Mouse (Mus musculus): ENCODE data around the gene B3galt1. TPM values are rescaled to one million over a fixed set of nuclear protein-coding genes. Genes with fewer than 3 reads are reported as not detected.

Gene B3galt1
- total RNA-seq, 1 experiment from 2014 or later, result 2.7 TPM

DNA sequence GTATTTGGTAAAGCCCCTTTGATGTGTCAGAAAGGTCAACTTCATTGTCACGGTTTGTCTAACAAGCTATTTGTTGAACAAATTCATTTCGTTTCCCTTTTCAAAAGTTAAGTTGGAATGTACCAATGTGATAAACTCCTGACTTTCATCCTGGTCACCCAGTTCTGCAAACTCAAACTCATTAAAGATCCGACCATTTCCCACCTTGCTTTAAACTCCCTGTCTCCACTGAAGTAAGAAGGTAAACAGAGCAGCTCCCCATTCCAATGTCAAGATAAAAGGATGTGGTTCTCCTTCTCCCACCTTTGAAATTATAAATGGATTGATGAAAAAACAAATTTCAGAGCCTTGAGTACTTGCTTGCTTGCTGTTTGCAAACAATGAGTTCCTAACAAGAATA, 487.6 kb downstream of the B3galt1 start:
- DNase-seq, result no peak

DNA sequence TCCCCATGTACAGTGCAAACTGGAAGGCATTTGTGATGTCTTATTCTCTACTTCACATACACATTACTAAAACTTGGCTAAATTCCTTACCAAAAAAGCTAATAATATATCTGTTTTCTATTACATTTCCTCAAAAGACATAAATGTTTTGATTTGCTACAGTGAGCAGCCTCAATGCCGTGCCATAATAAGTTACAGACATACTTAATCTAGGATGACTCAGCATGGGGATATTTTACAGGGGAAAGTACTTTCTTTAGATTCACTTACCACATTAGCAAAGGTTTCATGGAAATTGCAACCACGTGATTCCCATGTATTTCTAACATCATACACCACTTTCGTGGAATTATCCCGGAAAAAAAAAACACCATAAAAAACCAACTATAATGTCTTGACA, 495.7 kb downstream of the B3galt1 start:
- DNase-seq, result no peak

- DNase-seq, result no peak
Observed at GRCm38 (mm10) chr2:68079426-68080360, 514.0 kb downstream of the B3galt1 start.

DNA sequence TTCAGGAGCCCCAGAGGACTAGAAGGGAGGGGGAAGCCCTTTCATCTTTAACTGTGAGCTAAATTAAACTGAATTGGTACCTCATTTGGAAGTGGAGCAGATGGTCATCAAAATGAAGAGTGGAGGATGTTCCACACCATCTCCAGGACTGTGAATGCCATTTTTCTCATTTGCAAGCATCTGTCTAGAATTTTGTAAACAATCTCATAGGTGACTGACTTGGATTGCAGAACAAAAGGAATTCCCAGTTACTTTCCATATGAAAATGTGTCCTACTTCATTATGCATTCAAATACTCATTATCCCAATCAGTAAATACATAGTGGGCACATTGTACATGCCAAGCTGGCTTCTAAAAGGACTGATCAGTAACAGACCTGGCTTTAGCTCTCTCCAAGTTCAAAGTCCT, 515.2 kb downstream of the B3galt1 start:
- DNase-seq, result no peak

DNA sequence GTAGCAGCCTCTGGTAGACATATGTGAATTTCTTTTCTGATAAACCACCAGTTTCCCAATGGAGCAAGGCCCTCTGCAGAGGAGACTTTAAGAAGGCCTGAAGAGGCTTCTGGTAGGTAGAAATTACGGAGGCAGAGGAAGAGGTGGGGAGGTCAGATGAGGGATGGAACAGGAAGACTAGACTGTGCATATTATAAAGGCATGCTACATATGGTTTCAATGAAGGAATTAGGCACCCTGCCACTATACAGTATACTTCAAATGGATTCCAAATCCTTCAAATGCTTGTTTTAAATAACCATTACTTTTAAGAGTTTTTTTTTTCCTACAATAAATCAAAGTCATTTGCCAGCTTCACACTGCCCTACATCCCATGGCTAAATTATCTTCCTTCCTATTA, 518.8 kb downstream of the B3galt1 start:
- no peak for DNase-seq

GRCm38 (mm10) chr2:68086101-68086500, 520.4 kb downstream of the B3galt1 start:
- no peak for DNase-seq

GRCm38 (mm10) chr2:68091559-68091958, 525.9 kb downstream of the B3galt1 start:
- no peak for DNase-seq

DNA sequence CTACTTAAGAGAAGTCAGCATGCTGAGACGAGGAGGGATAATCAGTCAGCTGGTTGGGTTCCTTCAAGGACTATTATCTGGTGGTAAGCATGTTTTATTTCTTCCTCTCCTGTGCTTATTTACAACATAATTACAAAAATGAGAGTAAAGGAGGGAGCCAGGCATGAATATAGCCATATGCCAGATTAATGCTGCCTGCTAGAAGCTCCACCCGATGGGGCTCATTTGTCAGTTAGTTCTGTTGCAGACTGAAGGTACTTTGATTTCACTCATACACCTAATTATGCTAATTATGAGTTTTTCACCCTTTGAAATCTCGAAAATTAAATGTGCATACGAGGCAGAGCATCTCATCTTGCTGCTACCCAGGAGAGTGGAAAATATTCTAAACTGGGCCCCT, 539.0 kb downstream of the B3galt1 start:
- DNase-seq, result no peak

DNA sequence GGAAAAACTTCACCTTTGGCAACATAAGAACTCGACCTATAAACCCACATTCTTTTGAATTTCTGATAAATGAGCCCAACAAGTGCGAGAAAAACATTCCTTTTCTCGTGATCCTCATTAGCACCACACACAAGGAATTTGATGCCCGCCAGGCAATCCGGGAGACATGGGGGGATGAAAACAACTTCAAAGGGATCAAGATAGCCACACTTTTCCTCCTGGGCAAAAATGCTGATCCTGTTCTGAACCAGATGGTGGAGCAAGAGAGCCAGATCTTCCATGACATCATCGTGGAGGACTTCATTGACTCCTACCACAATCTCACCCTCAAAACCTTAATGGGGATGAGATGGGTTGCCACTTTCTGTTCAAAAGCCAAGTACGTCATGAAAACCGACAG, 552.4 kb downstream of the B3galt1 start:
- no peak for DNase-seq

- DNase-seq, result peak; percentile 10
Observed at GRCm38 (mm10) chr2:68124751-68125150, 559.1 kb downstream of the B3galt1 start.

DNA sequence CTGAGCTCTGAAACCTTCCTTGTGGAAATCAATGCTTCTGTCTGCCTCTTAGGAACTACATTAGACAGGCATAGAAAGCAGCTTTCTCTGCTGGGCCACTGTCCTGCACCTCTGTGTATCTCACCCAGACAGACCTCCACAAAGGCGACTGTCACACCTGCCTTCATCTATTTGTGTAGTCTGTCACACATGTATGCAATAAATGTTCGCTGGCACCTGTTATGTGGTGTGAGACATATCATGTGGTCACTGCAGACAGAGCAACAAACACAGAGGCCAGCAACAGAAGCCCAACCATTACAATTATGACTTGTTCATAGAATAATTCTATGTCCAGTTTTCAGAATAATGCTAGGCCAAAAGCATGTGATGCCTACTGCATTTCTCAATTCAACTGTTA, 575.4 kb downstream of the B3galt1 start:
- no peak for DNase-seq

GRCm38 (mm10) chr2:68143292-68143691, 577.6 kb downstream of the B3galt1 start:
- no peak for DNase-seq

DNA sequence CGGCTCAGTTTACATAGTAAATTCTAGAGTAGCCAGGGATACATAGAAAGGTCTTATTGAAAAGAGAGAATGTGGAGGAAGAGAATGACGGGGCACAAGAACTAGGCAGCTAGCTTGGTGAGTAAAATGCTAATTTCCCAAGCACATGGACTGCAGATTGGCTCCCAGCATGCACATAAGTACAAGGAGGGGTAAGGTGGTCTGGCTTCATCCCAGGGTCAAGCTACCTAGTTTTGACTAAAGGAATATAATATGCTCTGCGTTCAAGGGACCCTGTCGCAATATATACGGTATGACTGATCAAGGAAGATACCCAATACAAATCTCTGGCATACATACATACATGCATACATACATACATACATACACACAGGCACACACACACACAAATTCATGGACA, 594.1 kb downstream of the B3galt1 start:
- DNase-seq, result no peak

DNA sequence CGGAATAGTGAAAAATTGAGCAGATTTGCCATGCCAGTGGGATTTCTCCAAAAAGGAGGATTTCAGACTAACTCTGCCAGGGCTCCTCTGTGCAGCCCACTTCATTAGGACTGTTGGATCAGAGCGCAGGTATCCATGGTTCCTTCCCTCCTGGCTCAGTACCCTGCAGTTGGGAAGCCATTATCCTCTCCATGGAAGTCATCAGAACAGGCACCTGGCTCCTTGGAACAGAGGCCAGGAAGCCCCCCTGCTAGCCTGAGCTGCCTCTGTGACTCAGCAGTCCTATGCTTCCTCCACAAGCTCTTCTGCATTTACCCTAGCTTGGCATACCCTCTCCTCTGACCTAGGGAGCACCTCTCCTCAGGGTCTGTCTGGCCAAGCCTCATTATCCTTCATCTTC, 594.9 kb downstream of the B3galt1 start:
- no peak for DNase-seq

DNA sequence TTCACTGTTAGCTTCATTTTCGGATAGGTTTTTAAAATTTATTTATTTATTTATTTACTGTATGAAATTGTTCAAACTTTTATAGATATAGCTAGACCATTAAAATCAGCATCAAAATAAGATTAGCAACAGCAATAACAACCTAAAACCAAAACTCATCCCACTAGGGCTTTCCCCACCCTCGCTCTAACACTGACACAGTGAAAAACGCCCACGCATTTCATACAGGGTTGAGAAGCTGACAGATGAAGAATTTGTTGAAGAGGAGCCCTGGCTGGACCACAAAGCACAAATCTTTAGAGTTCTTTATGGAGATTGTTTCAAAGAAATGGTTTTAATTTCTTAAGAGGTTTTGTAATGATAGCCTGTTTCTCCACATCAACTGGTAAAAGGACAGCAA, 596.3 kb downstream of the B3galt1 start:
- DNase-seq, result no peak

DNA sequence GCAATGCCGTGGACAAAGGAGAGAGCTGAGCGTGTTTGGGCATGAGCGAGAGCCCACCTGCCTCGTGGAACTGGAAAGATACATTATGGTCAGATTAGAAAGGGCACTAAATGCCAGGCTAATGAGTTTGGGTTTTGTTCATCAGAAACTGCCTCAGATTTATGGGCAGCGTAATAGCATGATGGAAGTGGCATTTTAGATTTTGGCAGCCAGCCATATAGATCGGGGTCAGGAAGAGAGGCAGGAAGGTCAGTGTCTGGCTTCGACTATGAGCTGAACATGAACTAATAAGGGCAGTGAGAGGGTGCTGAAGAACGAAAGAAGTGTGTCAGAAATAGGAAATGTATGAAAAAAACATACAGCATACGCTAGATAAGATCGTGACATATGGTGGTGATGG, 605.6 kb downstream of the B3galt1 start:
- DNase-seq, result peak; percentile 8

Small RNAs within 50 kb of the gene (microRNA-seq; reads per million reads assigned to microRNA genes)
- gene Mir6335 (0 reads per million in 2 experiments), gene Mir7224 (0 to 1.1 reads per million in 2 experiments)

Other genes starting within 250 kb of the B3galt1 start
- not detected in 2 replicates for gene Gm21830, start 152.1 kb upstream of the B3galt1 start, total RNA-seq (2021)
- not detected in 2 replicates for gene Gm26727, start 132.7 kb upstream of the B3galt1 start, total RNA-seq (2021)
- gene Xirp2, start 119.9 kb upstream of the B3galt1 start, total RNA-seq (2021), result not detected in 2 replicates